Mouse (Mus musculus) kidney, embryonic 14.5 days (tissue): ENCODE measurements at regions not wholly inside any gene's neighbourhood (a gene's known extent, or its start where the extent isn't known, plus 50 kb on each side); places are given as distances from the start of the nearest gene placed in this dataset.

Source experiments
- ATAC-seq: fragments of 200-750 bp; cut with Nextera tagmentation; 2 replicates; pipeline ENCODE4 v1.8.0; 2017; ENCODE audit warnings: moderate number of reproducible peaks, mild to moderate bottlenecking, moderate TSS enrichment, moderate library complexity; ENCODE audit not compliant: low FRiP score, low TSS enrichment
- H3K27ac ChIP-seq: fragments of 300-500 bp; sonication (generic); 2 replicates; pipeline ENCODE4 v1.5.1; 2014; ENCODE audit warnings: low read depth, mild to moderate bottlenecking, low read length, moderate library complexity, mixed read lengths
- H3K27me3 ChIP-seq: fragments of 300-500 bp; sonication (generic); 2 replicates; pipeline ENCODE4 v1.6.1; 2014; ENCODE audit warnings: mild to moderate bottlenecking, low read length; ENCODE audit not compliant: control insufficient read depth, insufficient read depth
- H3K36me3 ChIP-seq: fragments of 300-500 bp; sonication (generic); 2 replicates; pipeline ENCODE4 v1.6.1; 2014; ENCODE audit warnings: low read length, mixed read lengths; ENCODE audit not compliant: control insufficient read depth, insufficient read depth
- H3K4me1 ChIP-seq: fragments of 300-500 bp; sonication (generic); 2 replicates; pipeline ENCODE4 v1.6.1; 2014; ENCODE audit warnings: low read length, mixed read lengths; ENCODE audit not compliant: control insufficient read depth, insufficient read depth
- H3K4me2 ChIP-seq: fragments of 300-500 bp; sonication (generic); replicated peaks from 2 replicates; pipeline ENCODE4 v1.6.1; 2014; ENCODE audit warnings: low read depth, mild to moderate bottlenecking, low read length
- H3K4me3 ChIP-seq: fragments of 300-500 bp; sonication (generic); 2 replicates; pipeline ENCODE4 v1.5.1; 2014; ENCODE audit warnings: mild to moderate bottlenecking, low read length
- H3K9ac ChIP-seq: fragments of 300-500 bp; sonication (generic); 2 replicates; pipeline ENCODE4 v1.6.1; 2014; ENCODE audit warnings: low read depth, mild to moderate bottlenecking, low read length, moderate library complexity
- H3K9me3 ChIP-seq: fragments of 300-500 bp; sonication (generic); 2 replicates; pipeline ENCODE4 v1.6.1; 2016; ENCODE audit warnings: low read length; ENCODE audit not compliant: control insufficient read depth
- WGBS: fragments of 180-500 bp; shearing (Covaris S2); extraction: QIAGEN DNeasy Blood & Tissue Kit; methylation state at CpG from one replicate; pipeline ENCODE4 v1.1.7; 2014; 5-methylcytosine and 5-hydroxymethylcytosine counted together

DNA sequence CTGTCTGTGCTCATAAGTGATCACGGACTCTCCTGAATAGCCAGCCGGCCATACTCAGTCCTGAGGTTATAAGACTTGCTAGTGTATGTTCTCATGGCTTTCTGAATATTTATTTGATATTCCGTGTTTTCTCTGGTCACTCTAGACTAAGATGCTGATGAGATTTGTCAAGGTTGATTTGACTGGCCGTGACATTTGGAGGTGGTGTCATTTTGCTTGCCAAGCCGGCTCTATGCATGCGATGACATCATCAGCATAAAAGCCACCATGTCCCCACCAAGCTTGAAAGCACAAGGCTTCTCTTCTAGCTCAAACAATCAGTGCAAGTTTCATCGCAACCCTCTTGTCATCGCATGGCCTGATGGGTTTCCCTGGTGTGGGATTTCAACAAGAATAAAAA lies 235.3 kb upstream of the Tgfbr2 start:
- no peaks in the 10 kb centered on the region for H3K4me1 ChIP-seq
- no peak overlapping the region for H3K9ac ChIP-seq
- H3K36me3 ChIP-seq, result no peaks in the 10 kb centered on the region
- H3K27ac ChIP-seq, result no peak overlapping the region
- H3K9me3 ChIP-seq, result no peaks in the 10 kb centered on the region
- no peak overlapping the region for H3K4me3 ChIP-seq
- ATAC-seq, result no peak
- no peaks in the 10 kb centered on the region for H3K27me3 ChIP-seq
- WGBS, result 88% methylated on average over 8 of the region's 8 CpGs
- H3K4me2 ChIP-seq, result no peak overlapping the region

DNA sequence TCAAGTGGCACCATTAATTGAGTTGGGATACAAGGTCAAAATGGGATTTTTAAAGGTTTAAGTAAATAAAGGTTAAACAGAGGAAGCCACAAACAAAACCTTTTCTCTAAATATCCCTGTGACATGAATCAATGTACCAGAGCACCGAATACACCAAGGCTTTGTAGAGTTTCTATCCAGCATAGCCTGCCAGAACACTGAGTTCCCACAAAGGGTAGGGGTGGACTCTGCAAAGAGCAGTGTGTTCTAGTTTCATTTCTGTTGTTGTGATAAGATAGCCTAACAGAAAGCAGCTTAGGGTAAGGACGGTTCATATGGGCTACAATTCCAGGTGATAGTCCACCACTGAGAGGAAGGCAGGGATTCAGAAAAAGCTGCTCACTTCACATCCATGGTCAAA lies 233.0 kb upstream of the Tgfbr2 start:
- Histone ChIP-seq H3K27me3 (no peaks in the 10 kb centered on the region), H3K9ac (no peak overlapping the region), H3K27ac (no peak overlapping the region), H3K4me1 (no peaks in the 10 kb centered on the region), H3K9me3 (no peaks in the 10 kb centered on the region), H3K4me3 (no peak overlapping the region), H3K36me3 (no peaks in the 10 kb centered on the region), H3K4me2 (no peak overlapping the region)
- no peak for ATAC-seq
- 85% methylated on average over 2 of the region's 2 CpGs for WGBS

DNA sequence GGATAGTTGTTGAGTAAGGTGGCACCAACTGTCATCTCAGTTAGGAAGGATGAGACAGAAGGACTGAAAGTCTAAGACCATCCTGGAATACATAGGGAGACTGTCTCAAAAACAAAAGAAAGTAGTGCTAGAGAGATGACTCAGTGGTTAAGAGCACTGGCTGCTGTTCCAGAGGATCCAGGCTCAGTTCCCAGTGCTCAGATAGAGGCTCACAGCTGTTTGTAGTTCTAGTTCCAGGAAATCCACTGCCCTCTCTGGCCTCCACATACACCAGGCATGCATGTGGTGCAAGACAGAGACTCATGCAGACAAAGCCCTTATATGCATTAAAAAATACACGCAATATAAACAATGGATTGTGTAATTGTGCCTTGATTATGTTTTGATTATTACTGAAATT lies 229.9 kb upstream of the Tgfbr2 start:
- no peak overlapping the region for H3K4me3 ChIP-seq
- H3K27ac ChIP-seq, result no peak overlapping the region
- ATAC-seq, result no peak
- no peaks in the 10 kb centered on the region for H3K9me3 ChIP-seq
- no peaks in the 10 kb centered on the region for H3K36me3 ChIP-seq
- WGBS, result 95% methylated on average over 1 of the region's 1 CpGs
- H3K9ac ChIP-seq, result no peak overlapping the region
- no peaks in the 10 kb centered on the region for H3K4me1 ChIP-seq
- H3K4me2 ChIP-seq, result no peak overlapping the region
- H3K27me3 ChIP-seq, result no peaks in the 10 kb centered on the region

DNA sequence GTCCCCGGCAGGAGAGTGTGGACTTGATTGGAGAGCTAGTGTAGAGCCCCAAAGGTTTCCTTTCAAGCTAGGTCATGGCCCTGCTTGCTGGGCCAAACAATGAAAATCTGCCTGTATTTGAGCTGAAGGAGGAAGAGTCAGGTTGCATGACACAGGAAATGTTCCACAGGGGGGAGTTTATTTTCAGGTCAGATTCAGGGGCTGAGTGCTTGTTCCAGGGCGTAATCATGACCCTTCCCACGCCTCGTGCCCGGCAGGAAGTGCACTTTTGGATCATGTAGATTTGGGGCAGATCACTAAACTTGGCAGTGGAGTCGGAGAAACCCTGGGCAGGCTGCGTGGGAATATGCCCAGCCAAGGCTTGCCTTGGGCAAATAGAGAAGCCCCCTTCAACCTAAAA lies 226.7 kb upstream of the Tgfbr2 start:
- H3K4me1 ChIP-seq, result no peaks in the 10 kb centered on the region
- WGBS, result 29% methylated on average over 7 of the region's 7 CpGs
- no peak overlapping the region for H3K27ac ChIP-seq
- H3K4me2 ChIP-seq, result no peak overlapping the region
- no peak overlapping the region for H3K9ac ChIP-seq
- no peak for ATAC-seq
- H3K4me3 ChIP-seq, result no peak overlapping the region
- H3K27me3 ChIP-seq, result no peaks in the 10 kb centered on the region
- no peaks in the 10 kb centered on the region for H3K36me3 ChIP-seq
- no peaks in the 10 kb centered on the region for H3K9me3 ChIP-seq

DNA sequence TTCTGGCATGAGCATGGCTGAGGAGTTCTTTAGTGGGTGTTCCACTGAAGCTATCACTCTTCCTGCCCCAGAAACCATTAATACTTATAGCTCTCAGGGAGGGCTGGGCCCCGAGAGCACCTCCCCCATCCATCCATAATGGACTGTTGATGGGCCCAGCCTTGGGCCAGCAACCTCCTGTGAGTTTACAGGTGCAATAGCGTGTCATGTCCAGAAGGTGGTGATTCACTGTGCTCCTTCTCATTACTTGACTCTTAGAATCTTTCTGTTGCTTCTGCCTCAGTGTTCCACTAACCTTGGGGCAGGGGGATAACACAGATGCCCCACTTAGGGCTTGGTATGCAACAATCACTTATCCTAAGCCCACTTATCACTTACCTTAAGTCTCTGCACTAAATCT lies 225.1 kb upstream of the Tgfbr2 start:
- no peak overlapping the region for H3K9ac ChIP-seq
- H3K27me3 ChIP-seq, result no peaks in the 10 kb centered on the region
- 48% methylated on average over 2 of the region's 2 CpGs for WGBS

DNA sequence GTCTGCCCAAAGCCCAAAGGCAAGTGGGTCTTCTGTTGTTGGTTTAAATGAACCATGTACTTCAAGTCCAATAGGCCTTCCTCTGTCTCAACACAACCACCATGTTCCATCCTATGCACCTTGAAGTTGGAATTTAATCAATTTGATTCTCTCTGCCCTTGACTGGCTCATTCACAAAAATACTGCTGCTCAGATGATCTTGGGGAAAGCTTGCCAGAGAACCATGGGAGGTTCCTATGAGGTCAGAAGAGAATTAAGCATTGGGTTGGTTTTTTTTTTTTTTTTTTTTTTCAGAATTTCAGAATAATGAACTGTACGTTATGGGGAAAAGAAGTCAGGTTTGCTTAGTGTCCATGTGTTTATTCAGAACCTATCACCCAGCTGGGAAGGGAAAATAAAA lies 224.1 kb upstream of the Tgfbr2 start:
- WGBS, result 88% methylated on average over 1 of the region's 1 CpGs
- no peaks in the 10 kb centered on the region for H3K36me3 ChIP-seq

More for the DNA sequence above, 225.1 kb upstream of the Tgfbr2 start:
- H3K9me3 ChIP-seq, result no peaks in the 10 kb centered on the region
- ATAC-seq, result no peak
- no peak overlapping the region for H3K4me2 ChIP-seq
- H3K36me3 ChIP-seq, result no peaks in the 10 kb centered on the region
- H3K4me3 ChIP-seq, result no peak overlapping the region
- no peaks in the 10 kb centered on the region for H3K4me1 ChIP-seq
- H3K27ac ChIP-seq, result no peak overlapping the region

DNA sequence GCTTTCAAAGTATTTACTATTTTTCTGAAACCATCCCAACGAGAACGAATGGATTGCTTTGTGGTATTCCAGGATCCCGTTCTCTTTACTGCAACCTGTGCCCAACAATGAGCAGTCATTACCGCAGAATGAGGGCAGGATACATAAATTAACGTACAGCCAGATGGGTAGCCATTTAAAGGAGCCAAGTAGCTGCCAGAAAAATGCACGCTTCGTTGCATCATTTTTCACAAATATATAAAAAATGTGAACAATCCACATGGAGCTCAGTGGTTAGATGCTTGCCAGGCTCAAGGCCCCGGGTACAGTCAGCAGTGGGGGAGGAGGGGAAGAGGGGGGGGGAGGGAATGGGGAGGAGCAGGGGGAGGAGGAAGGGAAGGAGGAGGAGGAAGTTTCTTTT lies 217.1 kb upstream of the Tgfbr2 start:
- no peak overlapping the region for H3K4me3 ChIP-seq
- H3K36me3 ChIP-seq, result no peaks in the 10 kb centered on the region
- H3K9me3 ChIP-seq, result no peaks in the 10 kb centered on the region
- no peaks in the 10 kb centered on the region for H3K27me3 ChIP-seq
- H3K27ac ChIP-seq, result no peak overlapping the region
- WGBS, result 73% methylated on average over 8 of the region's 8 CpGs
- no peak overlapping the region for H3K9ac ChIP-seq
- no peak for ATAC-seq
- H3K4me1 ChIP-seq, result no peaks in the 10 kb centered on the region
- no peak overlapping the region for H3K4me2 ChIP-seq

More for the DNA sequence above, 224.1 kb upstream of the Tgfbr2 start:
- Histone ChIP-seq H3K4me2 (no peak overlapping the region), H3K27ac (no peak overlapping the region), H3K4me3 (no peak overlapping the region), H3K9me3 (no peaks in the 10 kb centered on the region), H3K27me3 (no peaks in the 10 kb centered on the region), H3K4me1 (no peaks in the 10 kb centered on the region), H3K9ac (no peak overlapping the region)
- no peak for ATAC-seq

DNA sequence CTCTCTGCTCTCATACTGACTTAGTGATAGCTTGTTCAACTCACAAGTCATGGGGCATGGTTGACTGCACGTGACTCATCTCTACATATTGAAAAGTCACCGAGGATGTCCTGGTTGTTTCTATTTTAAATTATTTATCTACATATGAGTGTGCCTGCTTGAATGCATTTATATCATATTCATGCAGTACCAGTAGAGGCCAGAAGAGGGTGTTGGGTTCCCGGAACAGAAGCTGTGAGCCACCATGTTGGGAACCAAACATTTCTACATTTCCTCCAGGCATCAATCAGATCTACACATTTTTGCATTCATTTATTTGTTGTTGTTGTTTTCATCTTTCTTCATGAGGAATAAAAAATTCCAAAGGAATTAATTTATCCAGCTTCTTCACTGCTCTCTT lies 214.6 kb upstream of the Tgfbr2 start:
- no peak overlapping the region for H3K27ac ChIP-seq
- H3K4me3 ChIP-seq, result no peak overlapping the region
- no peak overlapping the region for H3K4me2 ChIP-seq
- H3K4me1 ChIP-seq, result peaks cover under 1% of the 10 kb centered on the region; the same call in 1 of the 2 replicates
- ATAC-seq, result no peak
- no peaks in the 10 kb centered on the region for H3K36me3 ChIP-seq
- WGBS, result 81% methylated on average over 3 of the region's 3 CpGs
- H3K9me3 ChIP-seq, result no peaks in the 10 kb centered on the region
- no peak overlapping the region for H3K9ac ChIP-seq
- no peaks in the 10 kb centered on the region for H3K27me3 ChIP-seq

DNA sequence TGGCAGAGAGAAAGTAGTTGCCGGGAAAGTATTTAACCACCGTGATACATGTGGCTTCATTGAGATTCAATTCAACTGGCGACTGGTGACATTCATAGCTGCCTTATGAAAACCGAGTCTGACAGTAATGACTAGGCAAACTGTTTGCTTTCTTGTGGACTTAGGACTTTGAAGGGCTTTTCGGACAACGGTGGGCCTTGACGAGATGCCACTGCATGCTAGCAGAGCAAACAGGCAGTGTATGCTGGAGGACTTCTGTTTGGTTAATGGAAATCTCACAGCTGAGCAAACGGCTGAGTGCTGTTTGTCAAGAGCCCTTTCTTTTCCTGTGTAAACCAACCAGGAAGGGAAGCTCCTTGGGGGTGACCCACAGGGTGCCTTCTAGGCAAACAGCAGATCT lies 213.7 kb upstream of the Tgfbr2 start:
- Histone ChIP-seq H3K36me3 (no peaks in the 10 kb centered on the region), H3K4me2 (no peak overlapping the region), H3K4me1 (peaks cover 10% of the 10 kb centered on the region; the same call in 1 of the 2 replicates), H3K27me3 (no peaks in the 10 kb centered on the region), H3K27ac (no peak overlapping the region), H3K9me3 (no peaks in the 10 kb centered on the region), H3K9ac (no peak overlapping the region), H3K4me3 (no peak overlapping the region)
- 65% methylated on average over 8 of the region's 8 CpGs for WGBS
- ATAC-seq, result no peak

DNA sequence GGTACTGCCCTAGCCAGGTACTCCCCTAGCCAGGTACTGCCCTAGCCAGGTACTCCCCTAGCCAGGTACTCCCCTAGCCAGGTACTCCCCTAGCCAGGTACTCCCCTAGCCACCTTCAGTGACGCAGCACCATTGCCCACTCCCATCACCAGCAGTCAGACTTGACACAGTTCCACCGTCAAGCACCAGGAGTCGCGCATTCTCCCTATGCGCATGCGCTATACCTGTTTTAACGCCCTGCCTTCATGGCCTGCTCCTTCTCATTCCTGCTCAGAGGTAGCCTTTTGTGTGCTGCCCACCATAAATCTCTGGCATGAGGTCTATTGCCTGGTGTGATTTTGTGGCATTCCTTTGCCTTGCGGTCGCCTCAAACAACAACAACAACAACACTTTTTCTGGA lies 212.9 kb upstream of the Tgfbr2 start:
- Histone ChIP-seq H3K9me3 (no peaks in the 10 kb centered on the region), H3K36me3 (no peaks in the 10 kb centered on the region), H3K27ac (no peak overlapping the region), H3K4me2 (no peak overlapping the region), H3K4me3 (no peak overlapping the region), H3K9ac (no peak overlapping the region), H3K4me1 (peaks cover 18% of the 10 kb centered on the region; the same call in 1 of the 2 replicates), H3K27me3 (no peaks in the 10 kb centered on the region)
- no peak for ATAC-seq
- 97% methylated on average over 9 of the region's 9 CpGs for WGBS
